Mouse (Mus musculus): ENCODE measurements at regions not wholly inside any gene's neighbourhood (a gene's known extent, or its start where the extent isn't known, plus 50 kb on each side); places are given as distances from the start of the nearest gene placed in this dataset.

- H3K9ac ChIP-seq (ENCODE audit: control insufficient read depth, low read depth, low read length, poor library complexity, severe bottlenecking), result no peak overlapping the region
- no peaks in the 10 kb centered on the region for H3K36me3 ChIP-seq (ENCODE audit: control insufficient read depth in 1 of 2, insufficient read depth in 2 of 2, low read length in 2 of 2)
- no peaks in the 10 kb centered on the region for H3K9me3 ChIP-seq (replicated peaks; ENCODE audit: insufficient read depth, low read length)
- no peak for TF ChIP-seq ZKSCAN1 (IDR thresholded peaks at IDR 0.05; ENCODE audit: low read depth, low read length)
- no peak for TF ChIP-seq NRF1 (IDR thresholded peaks at IDR 0.05; ENCODE audit: insufficient read depth, low read depth, low read length, poor library complexity, severe bottlenecking)
- no peak for TF ChIP-seq SMC3 (IDR thresholded peaks at IDR 0.05; ENCODE audit: low read depth, low read length)
- TF ChIP-seq TBP (IDR thresholded peaks at IDR 0.05; ENCODE audit: low read depth, low read length), result no peak
- no peak for TF ChIP-seq MAFK (IDR thresholded peaks at IDR 0.05; ENCODE audit: borderline replicate concordance, low read depth, low read length)
- no peak for TF ChIP-seq ZNF384 (IDR thresholded peaks at IDR 0.05; ENCODE audit: low read depth, low read length)
- TF ChIP-seq HCFC1 (IDR thresholded peaks at IDR 0.05; ENCODE audit: low read depth, low read length), result no peak
- no peak for TF ChIP-seq GATA1 (IDR thresholded peaks at IDR 0.05; ENCODE audit: low read depth, low read length)
- TF ChIP-seq MYC (IDR thresholded peaks at IDR 0.05; ENCODE audit: low read depth, low read length), result no peak
- TF ChIP-seq POLR2AphosphoS2 (IDR thresholded peaks at IDR 0.05; ENCODE audit: low read length), result no peak
- TF ChIP-seq CHD2 (IDR thresholded peaks at IDR 0.05; ENCODE audit: low read length), result no peak
- TF ChIP-seq MYB (IDR thresholded peaks at IDR 0.05; ENCODE audit: low read depth, low read length), result no peak
- TF ChIP-seq POLR2AphosphoS5 (IDR thresholded peaks at IDR 0.05; ENCODE audit: borderline replicate concordance, low read depth, low read length), result no peak
- TF ChIP-seq GABPA (IDR thresholded peaks at IDR 0.05; ENCODE audit: low read depth, low read length), result no peak
- no peaks in the 10 kb centered on the region for H3K27me3 ChIP-seq (ENCODE audit: control insufficient read depth in 1 of 2, insufficient read depth in 2 of 2, low read length in 2 of 2)
- H3K4me3 ChIP-seq (ENCODE audit: control insufficient read depth in 1 of 2, insufficient read depth in 1 of 2, low read depth in 2 of 2, low read length in 2 of 2), result no peak overlapping the region
- no peaks in the 10 kb centered on the region for H3K4me1 ChIP-seq (ENCODE audit: control insufficient read depth in 1 of 2, insufficient read depth in 2 of 2, low read length in 2 of 2)
- H3K79me2 ChIP-seq (ENCODE audit: control insufficient read depth, insufficient read depth, low read length, poor library complexity), result no peaks in the 10 kb centered on the region
- DNase-seq (ENCODE audit: low read depth, low spot score), result no peak
- H3K27ac ChIP-seq (ENCODE audit: control insufficient read depth, low read depth, low read length), result no peak overlapping the region
Observed at GRCm38 (mm10) chr13:103391396-103391795, 57.1 kb upstream of the Mast4 start.

DNA sequence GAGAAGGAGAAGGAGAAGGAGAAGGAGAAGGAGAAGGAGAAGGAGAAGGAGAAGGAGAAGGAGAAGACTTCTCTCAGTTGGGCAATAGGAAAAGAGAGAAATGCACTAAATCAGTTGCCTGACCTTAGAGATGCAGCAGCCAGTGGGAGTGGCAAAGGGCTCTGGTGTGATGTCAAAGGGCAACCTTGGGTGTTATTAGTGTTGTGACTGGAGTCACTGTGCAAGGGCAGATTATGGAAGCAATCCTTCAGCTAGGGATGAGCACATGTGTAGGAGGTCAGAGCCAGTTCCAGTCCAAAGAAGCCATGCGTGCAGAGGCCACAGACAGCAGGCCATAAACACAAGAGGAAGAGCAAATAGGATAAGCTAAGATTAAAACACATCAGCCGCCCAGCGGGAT lies 56.7 kb upstream of the Mast4 start:
- no peaks in the 10 kb centered on the region for H3K79me2 ChIP-seq (ENCODE audit: control insufficient read depth, insufficient read depth, low read length, poor library complexity)
- H3K27ac ChIP-seq (ENCODE audit: control insufficient read depth, low read depth, low read length), result no peak overlapping the region
- no peaks in the 10 kb centered on the region for H3K9me3 ChIP-seq (replicated peaks; ENCODE audit: insufficient read depth, low read length)
- DNase-seq (ENCODE audit: low read depth, low spot score), result no peak
- H3K4me1 ChIP-seq (ENCODE audit: control insufficient read depth in 1 of 2, insufficient read depth in 2 of 2, low read length in 2 of 2), result no peaks in the 10 kb centered on the region
- TF ChIP-seq TCF12 (IDR thresholded peaks at IDR 0.05; ENCODE audit: low read depth, low read length) (no peak), RAD21 (IDR thresholded peaks at IDR 0.05; ENCODE audit: low read depth, low read length) (no peak), POLR2AphosphoS5 (IDR thresholded peaks at IDR 0.05; ENCODE audit: borderline replicate concordance, low read depth, low read length) (no peak), BHLHE40 (IDR thresholded peaks at IDR 0.05; ENCODE audit: borderline replicate concordance, low read depth, low read length) (no peak), ETS1 (IDR thresholded peaks at IDR 0.05; ENCODE audit: low read depth, low read length) (no peak), POLR2AphosphoS2 (IDR thresholded peaks at IDR 0.05; ENCODE audit: low read length) (no peak), NRF1 (IDR thresholded peaks at IDR 0.05; ENCODE audit: insufficient read depth, low read depth, low read length, poor library complexity, severe bottlenecking) (no peak), CHD2 (IDR thresholded peaks at IDR 0.05; ENCODE audit: low read length) (no peak), MEF2A (IDR thresholded peaks at IDR 0.05; ENCODE audit: extremely low read depth, insufficient replicate concordance, low read depth, low read length, poor library complexity, severe bottlenecking) (no peak), EP300 (IDR thresholded peaks at IDR 0.05; ENCODE audit: low read depth in 1 of 2, low read length in 2 of 2) (no peak), RCOR1 (IDR thresholded peaks at IDR 0.05; ENCODE audit: low read depth, low read length) (no peak), MXI1 (IDR thresholded peaks at IDR 0.05; ENCODE audit: low read depth, low read length) (no peak), JUND (IDR thresholded peaks at IDR 0.05; ENCODE audit: low read depth, low read length) (no peak), MYB (IDR thresholded peaks at IDR 0.05; ENCODE audit: low read depth, low read length) (no peak), NELFE (IDR thresholded peaks at IDR 0.05; ENCODE audit: low read depth, low read length) (no peak), UBTF (IDR thresholded peaks at IDR 0.05; ENCODE audit: borderline replicate concordance, insufficient read depth, low read depth, low read length) (no peak), USF1 (IDR thresholded peaks at IDR 0.05; ENCODE audit: low read depth, low read length) (no peak), GATA1 (IDR thresholded peaks at IDR 0.05; ENCODE audit: low read depth, low read length) (no peak), TAL1 (IDR thresholded peaks at IDR 0.05; ENCODE audit: low read length) (no peak)
- no peak overlapping the region for H3K4me3 ChIP-seq (ENCODE audit: control insufficient read depth in 1 of 2, insufficient read depth in 1 of 2, low read depth in 2 of 2, low read length in 2 of 2)
- H3K9ac ChIP-seq (ENCODE audit: control insufficient read depth, low read depth, low read length, poor library complexity, severe bottlenecking), result no peak overlapping the region
- H3K36me3 ChIP-seq (ENCODE audit: control insufficient read depth in 1 of 2, insufficient read depth in 2 of 2, low read length in 2 of 2), result no peaks in the 10 kb centered on the region
- H3K27me3 ChIP-seq (ENCODE audit: control insufficient read depth in 1 of 2, insufficient read depth in 2 of 2, low read length in 2 of 2), result no peaks in the 10 kb centered on the region
